Mouse (Mus musculus) c-Kit-negative CD71-positive TER-119-positive erythroid progenitor cells, embryonic 14.5 days (primary cell): ENCODE results near the gene Acadsb.
"Not testable (repeated sequence)": the region's sequence is repeated elsewhere in the genome, so short reads cannot be mapped to it uniquely, and the experiment has no call there.

Experiments
- DNase-seq: peaks from one replicate; pipeline ENCODE4 v3.0.0-alpha.2; 2013; ENCODE audit warnings: low read depth, low spot score

Gene Acadsb

GRCm38 (mm10) chr7:131410416-131411058 is at the start of gene Acadsb, which contains the start of gene Ikzf5:
Acadsb (plus strand) TSS chr7:131410601.
Ikzf5 (minus strand) TSS chr7:131410521.
- DNase-seq: peak; percentile 97

GRCm38 (mm10) chr7:131362269-131362614 is 48.2 kb upstream of the Acadsb start:
- no peak for DNase-seq

GRCm38 (mm10) chr7:131362615-131363300 is 47.6 kb upstream of the Acadsb start, which contains the start of gene 2310057M21Rik:
2310057M21Rik (minus strand) TSS chr7:131362759.
- DNase-seq: peak; percentile 74

GRCm38 (mm10) chr7:131364131-131364530 is 46.3 kb upstream of the Acadsb start:
- no peak for DNase-seq

GRCm38 (mm10) chr7:131370648-131371469 is 39.5 kb upstream of the Acadsb start, which contains the start of gene Pstk:
Pstk (plus strand) TSS chr7:131371141.
- peak; percentile 82 for DNase-seq

GRCm38 (mm10) chr7:131371470-131371860 is 38.9 kb upstream of the Acadsb start:
- DNase-seq: no peak

- no peak for DNase-seq
Observed at GRCm38 (mm10) chr7:131371880-131372651, 38.3 kb upstream of the Acadsb start.

GRCm38 (mm10) chr7:131391761-131392160 is 18.6 kb upstream of the Acadsb start:
- DNase-seq: not testable (repeated sequence)

GRCm38 (mm10) chr7:131409321-131409987 is 947 bp upstream of the Acadsb start:
- peak; percentile 35 for DNase-seq

- peak; percentile 34 for DNase-seq
Observed at GRCm38 (mm10) chr7:131409988-131410385, 414 bp upstream of the Acadsb start.

GRCm38 (mm10) chr7:131411221-131411940 is 980 bp downstream of the Acadsb start:
- DNase-seq: no peak

GRCm38 (mm10) chr7:131411941-131412270 is 1.5 kb downstream of the Acadsb start:
- DNase-seq: no peak

- not testable (repeated sequence) for DNase-seq
Observed at GRCm38 (mm10) chr7:131416742-131417141, 6.3 kb downstream of the Acadsb start.

GRCm38 (mm10) chr7:131417605-131418004 is 7.2 kb downstream of the Acadsb start:
- DNase-seq: no peak

- peak; percentile 58 for DNase-seq
Observed at GRCm38 (mm10) chr7:131424912-131425311, 14.5 kb downstream of the Acadsb start.

- DNase-seq: no peak
Observed at GRCm38 (mm10) chr7:131427331-131427730, 16.9 kb downstream of the Acadsb start.

GRCm38 (mm10) chr7:131432244-131432643 is 21.8 kb downstream of the Acadsb start:
- DNase-seq: no peak

- DNase-seq: no peak
Observed at GRCm38 (mm10) chr7:131434276-131434675, 23.9 kb downstream of the Acadsb start.

- DNase-seq: no peak
Observed at GRCm38 (mm10) chr7:131437051-131437450, 26.6 kb downstream of the Acadsb start.

GRCm38 (mm10) chr7:131456714-131457113 is 46.3 kb downstream of the Acadsb start:
- DNase-seq: no peak
